In genomic region chr2:93152191-93152601, GRCm38 (mm10) we compare ENCODE assay signal across 18 mouse cellular contexts. TPM values are rescaled to one million over a fixed set of nuclear protein-coding genes. Genes with fewer than 3 reads are reported as not detected.
DNase-seq lines count a peak whose midpoint lies in the region; ATAC-seq and TF ChIP-seq lines count a peak whose summit lies in the region.
"Had no signal": no experiment of that assay in that cellular context is flagged by ENCODE, and none has a peak within 500 bp of the region (broad histone marks: within the 10 kb centered on the region; RNA-seq: fewer than 3 reads in every experiment).

No protein-coding gene starts in this region.

- TF ChIP-seq EP300 in CH12.LX (IDR thresholded peaks at IDR 0.05; ENCODE audit: low read length) = no peak

- no peak overlapping the region for H3K9ac ChIP-seq in hindbrain, embryonic 13.5 days
- no peak overlapping the region for H3K9ac ChIP-seq in hindbrain, embryonic 12.5 days
- H3K9ac ChIP-seq in CH12.LX (ENCODE audit: insufficient read depth, low read depth) = no peak overlapping the region
- H3K9ac ChIP-seq in hindbrain, embryonic 16.5 days (ENCODE audit: low read depth, low read length) = no peak overlapping the region
- H3K9ac ChIP-seq: embryonic facial prominence, embryonic 15.5 days; liver, embryonic 12.5 days; midbrain, embryonic 15.5 days; stomach, embryonic 15.5 days had no signal

- WGBS in hindbrain, embryonic 13.5 days = 79% methylated on average over 6 of the region's 6 CpGs
- 80% methylated on average over 6 of the region's 6 CpGs for WGBS in hindbrain, embryonic 12.5 days
- 68% methylated on average over 6 of the region's 6 CpGs for WGBS in hindbrain, embryonic 16.5 days

- TF ChIP-seq CTCF in CH12.LX (conservative IDR thresholded peaks at IDR 0.05 in 1 of 2, IDR thresholded peaks at IDR 0.05 in 1 of 2; ENCODE audit: low read depth in 2 of 2, low read length in 2 of 2) = no peak

- H3K27me3 ChIP-seq in hindbrain, embryonic 13.5 days = no peaks in the 10 kb centered on the region
- no peaks in the 10 kb centered on the region; the same call in 1 of the 2 replicates for H3K27me3 ChIP-seq in hindbrain, embryonic 12.5 days
- peaks cover 93% of the 10 kb centered on the region for H3K27me3 ChIP-seq in CH12.LX (replicated peaks)
- H3K27me3 ChIP-seq in hindbrain, embryonic 16.5 days (replicated peaks; ENCODE audit: control insufficient read depth, insufficient read depth, low read length) = no peaks in the 10 kb centered on the region
- H3K27me3 ChIP-seq: embryonic facial prominence, embryonic 15.5 days; midbrain, embryonic 15.5 days; stomach, embryonic 15.5 days had no signal

- dilution Hi-C loops in CH12.LX (cut with MboI; ENCODE audit: extremely low pct_ligation_motif_present, extremely low pct_unique_long_range_greater_than_20kb, low sequenced_read_pairs) = no loop called here

- no peaks in the 10 kb centered on the region for H3K79me2 ChIP-seq in CH12.LX (replicated peaks; ENCODE audit: control insufficient read depth, extremely low read depth, insufficient read depth, poor library complexity, severe bottlenecking)

- in situ Hi-C loops in CH12.LX (cut with MboI; ENCODE audit: low pct_ligation_motif_present, low pct_unique_long_range_greater_than_20kb, low sequenced_read_pairs) = no loop called here

- no peak for ATAC-seq in hindbrain, embryonic 13.5 days (ENCODE audit: low FRiP score)
- ATAC-seq in hindbrain, embryonic 12.5 days (ENCODE audit: low FRiP score) = no peak
- no peak; the same call in 1 of the 2 replicates for ATAC-seq in hindbrain, embryonic 16.5 days
- ATAC-seq: liver, embryonic 12.5 days; midbrain, embryonic 15.5 days had no signal

- no peaks in the 10 kb centered on the region for H3K9me3 ChIP-seq in hindbrain, embryonic 13.5 days
- H3K9me3 ChIP-seq in hindbrain, embryonic 12.5 days (replicated peaks) = no peaks in the 10 kb centered on the region
- no peaks in the 10 kb centered on the region for H3K9me3 ChIP-seq in CH12.LX (replicated peaks; ENCODE audit: low read length)
- H3K9me3 ChIP-seq in hindbrain, embryonic 16.5 days (ENCODE audit: control insufficient read depth, low read length) = no peaks in the 10 kb centered on the region
- H3K9me3 ChIP-seq: embryonic facial prominence, embryonic 15.5 days; liver, embryonic 12.5 days; midbrain, embryonic 15.5 days; stomach, embryonic 15.5 days had no signal

- 0 out of 2 replicates have a peak overlapping the region, but pooled peaks have one; percentile 8 for H3K27ac ChIP-seq in hindbrain, embryonic 13.5 days
- H3K27ac ChIP-seq in hindbrain, embryonic 12.5 days = no peak overlapping the region
- no peak overlapping the region for H3K27ac ChIP-seq in CH12.LX (ENCODE audit: insufficient read depth, low read depth)
- peak overlapping the region; percentile 21; the same call in 1 of the 2 replicates for H3K27ac ChIP-seq in hindbrain, embryonic 16.5 days (ENCODE audit: low read depth, low read length)
- H3K27ac ChIP-seq: embryonic facial prominence, embryonic 15.5 days; gastrocnemius, adult 2 months; kidney, postnatal 0 days; liver, embryonic 12.5 days; midbrain, embryonic 15.5 days; stomach, embryonic 15.5 days had no signal

- DNase-seq in CH12.LX (ENCODE audit: extremely low read depth) = no peak
- DNase-seq in cerebellum, adult 8-10 months = peak; percentile 59
- no peak for DNase-seq in right cerebral cortex, adult 18-20 months
- DNase-seq in layer of hippocampus, adult 18-20 months (ENCODE audit: low spot score in 2 of 2) = no peak
- DNase-seq: embryo, embryonic 11 days; kidney, adult 18-20 months; lung, adult 2 months had no signal

- peaks cover 16% of the 10 kb centered on the region for H3K4me1 ChIP-seq in hindbrain, embryonic 13.5 days (replicated peaks)
- H3K4me1 ChIP-seq in hindbrain, embryonic 12.5 days = peaks cover 3% of the 10 kb centered on the region; the same call in 1 of the 2 replicates
- H3K4me1 ChIP-seq in CH12.LX (ENCODE audit: control insufficient read depth in 1 of 2, insufficient read depth in 2 of 2) = peaks cover 0 to 3% of the 10 kb centered on the region in 2 experiments; a peak in 1 of 4 replicates
- peaks cover 15% of the 10 kb centered on the region for H3K4me1 ChIP-seq in hindbrain, embryonic 16.5 days (ENCODE audit: control insufficient read depth, insufficient read depth, low read depth, low read length)
- H3K4me1 ChIP-seq: embryonic facial prominence, embryonic 15.5 days; liver, embryonic 12.5 days; midbrain, embryonic 15.5 days; stomach, embryonic 15.5 days had no signal

- no peak overlapping the region for H3K4me3 ChIP-seq in hindbrain, embryonic 13.5 days
- no peak overlapping the region for H3K4me3 ChIP-seq in hindbrain, embryonic 12.5 days
- H3K4me3 ChIP-seq in CH12.LX (replicated peaks in 1 of 3; ENCODE audit: low read depth in 2 of 3, low read length in 2 of 3, poor library complexity in 1 of 3) = no peak overlapping the region
- H3K4me3 ChIP-seq in hindbrain, embryonic 16.5 days (ENCODE audit: low read length) = no peak overlapping the region
- H3K4me3 ChIP-seq: embryonic facial prominence, embryonic 15.5 days; gastrocnemius, adult 2 months; liver, embryonic 12.5 days; midbrain, embryonic 15.5 days; myocyte; stomach, embryonic 15.5 days had no signal

- H3K4me2 ChIP-seq in hindbrain, embryonic 13.5 days = no peak overlapping the region
- H3K4me2 ChIP-seq in hindbrain, embryonic 12.5 days (replicated peaks) = no peak overlapping the region
- H3K4me2 ChIP-seq in CH12.LX (ENCODE audit: insufficient read depth, low read depth, poor library complexity, severe bottlenecking) = no peak overlapping the region
- H3K4me2 ChIP-seq in hindbrain, embryonic 16.5 days (ENCODE audit: low read length) = no peak overlapping the region
- H3K4me2 ChIP-seq: embryonic facial prominence, embryonic 15.5 days; heart, embryonic 11.5 days; liver, embryonic 12.5 days; midbrain, embryonic 15.5 days; stomach, embryonic 15.5 days had no signal

- no peak for TF ChIP-seq POLR2A in CH12.LX (IDR thresholded peaks at IDR 0.05; ENCODE audit: low read depth, low read length)

- no peak for TF ChIP-seq RAD21 in CH12.LX (IDR thresholded peaks at IDR 0.05; ENCODE audit: low read depth, low read length)

- no peaks in the 10 kb centered on the region for H3K36me3 ChIP-seq in hindbrain, embryonic 13.5 days
- H3K36me3 ChIP-seq in hindbrain, embryonic 12.5 days = no peaks in the 10 kb centered on the region
- H3K36me3 ChIP-seq in CH12.LX (replicated peaks in 1 of 2; ENCODE audit: control insufficient read depth in 1 of 2, insufficient read depth in 1 of 2, low read length in 1 of 2) = no peaks in the 10 kb centered on the region
- no peaks in the 10 kb centered on the region for H3K36me3 ChIP-seq in hindbrain, embryonic 16.5 days (ENCODE audit: control insufficient read depth, insufficient read depth, low read length)
- H3K36me3 ChIP-seq: embryonic facial prominence, embryonic 15.5 days; liver, embryonic 12.5 days; midbrain, embryonic 15.5 days; stomach, embryonic 15.5 days had no signal

TF ChIP-seq in CH12.LX, 34 proteins besides CTCF, POLR2A, EP300 and RAD21:
- 0 out of 2 replicates have a peak, but pooled peaks have one; percentile 33 for TF ChIP-seq MAFK (IDR thresholded peaks at IDR 0.05; ENCODE audit: insufficient replicate concordance, low read length)
- TF ChIP-seq CHD1 (IDR thresholded peaks at IDR 0.05; ENCODE audit: low read depth, low read length) = no peak
TF ChIP-seq in CH12.LX: peak in this region for 1.

RNA-seq across cellular contexts. Expression of gene Trp53i11, which starts 35.2 kb away (rescaled TPM):
- 109 and 110 TPM in 2 replicates for polyA plus RNA-seq in hindbrain, embryonic 13.5 days (2015; fragmentation: Nextera tagmentation; extraction: Ambion mirVana)
- 142 and 180 TPM in 2 replicates for polyA plus RNA-seq in hindbrain, embryonic 12.5 days (2016; fragmentation: Nextera tagmentation; extraction: Ambion mirVana)
- total RNA-seq in CH12.LX (2012; rRNA removed) (17.4 and 32.1 TPM in 2 replicates), CH12.LX (2014; rRNA removed) (0.36 and 0.49 TPM in 2 replicates)
- 0.50 and 0.73 TPM in 2 replicates for polyA plus RNA-seq in CH12.LX (2012; ENCODE audit: insufficient read length, low read depth)
- polyA plus RNA-seq in hindbrain, embryonic 16.5 days (2015; fragmentation: Nextera tagmentation; extraction: Ambion mirVana) = 74.7 and 123 TPM in 2 replicates
- 10 to 100 TPM; 74.8 to 94.2 TPM for total RNA-seq in layer of hippocampus, adult 18-20 months (2021)

Comparison
In these comparisons a context has a peak if more than half of its experiments do, and no peak if none do; other contexts are left out.
1. H3K27ac ChIP-seq: peak in hindbrain, embryonic 13.5 days (single experiment) and hindbrain, embryonic 16.5 days (single experiment); none in hindbrain, embryonic 12.5 days (single experiment) and CH12.LX (single experiment).
2. RNA of gene Trp53i11, which starts 35.2 kb away (polyA plus RNA-seq): 142 to 180 TPM in hindbrain, embryonic 12.5 days, 109 to 110 TPM in hindbrain, embryonic 13.5 days and 74.7 to 123 TPM in hindbrain, embryonic 16.5 days; 0.50 to 0.73 TPM in CH12.LX; every median in the first group is over 10 times any median in the second.